ENCODE assay signal across 8 mouse cellular contexts in the genomic region with DNA sequence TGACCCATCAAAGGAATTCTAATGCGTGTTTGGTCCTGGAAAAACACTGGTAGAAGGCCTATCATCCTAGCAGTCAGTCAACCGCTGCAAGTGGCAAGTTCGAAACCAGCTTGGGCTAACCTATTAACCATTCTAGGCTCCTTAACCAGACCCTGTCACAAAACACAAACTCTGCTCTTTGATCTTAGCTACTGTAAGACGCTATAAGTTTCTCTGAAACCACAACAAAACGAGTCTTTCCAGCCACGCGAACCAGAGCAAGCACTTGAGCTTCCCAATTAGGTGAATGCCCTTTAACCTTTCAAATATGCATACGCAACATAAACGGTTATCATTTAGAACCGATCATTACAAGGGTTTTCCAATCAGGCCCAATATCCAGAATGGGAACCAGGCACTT. TPM values are rescaled to one million over a fixed set of nuclear protein-coding genes. Genes with fewer than 3 reads are reported as not detected.
A peak's percentile ranks its signal among the peaks of the same experiment; 100 is the strongest.
DNase-seq lines count a peak whose midpoint lies in the region; ATAC-seq and TF ChIP-seq lines count a peak whose summit lies in the region.

No protein-coding gene starts in this region.

- 53% methylated on average over 10 of the region's 10 CpGs for WGBS in heart, embryonic 13.5 days
- WGBS in hindbrain, embryonic 11.5 days: 68% methylated on average over 10 of the region's 10 CpGs
- 63% methylated on average over 10 of the region's 10 CpGs for WGBS in midbrain, embryonic 12.5 days

- no peak for DNase-seq in heart, adult 8-10 months (ENCODE audit: low spot score)
- DNase-seq in MEL (ENCODE audit: low read depth, low spot score): no peak
- DNase-seq in hindbrain, embryonic 11.5 days (ENCODE audit: low spot score): no peak
- DNase-seq in embryo, embryonic 9.5 days (ENCODE audit: extremely low spot score): no peak
- DNase-seq in spleen, postnatal 10 days (ENCODE audit: low spot score in 2 of 2): no peak

- H3K36me3 ChIP-seq in heart, embryonic 13.5 days: peaks cover 45% of the 10 kb centered on the region
- peaks cover 0 to 26% of the 10 kb centered on the region in 2 experiments; a peak in 2 of 4 replicates for H3K36me3 ChIP-seq in MEL (ENCODE audit: control insufficient read depth in 1 of 2, insufficient read depth in 2 of 2, low read length in 2 of 2)
- no peaks in the 10 kb centered on the region for H3K36me3 ChIP-seq in hindbrain, embryonic 11.5 days (ENCODE audit: control insufficient read depth, insufficient read depth, low read length)
- H3K36me3 ChIP-seq in midbrain, embryonic 12.5 days: no peaks in the 10 kb centered on the region

- peaks cover 74% of the 10 kb centered on the region for H3K4me1 ChIP-seq in heart, embryonic 13.5 days
- peaks cover 10 to 26% of the 10 kb centered on the region in 2 experiments for H3K4me1 ChIP-seq in MEL (ENCODE audit: control insufficient read depth in 1 of 2, insufficient read depth in 2 of 2, low read length in 2 of 2)
- 0 out of 2 replicates have a peak, but pooled peaks cover 3% of the 10 kb centered on the region for H3K4me1 ChIP-seq in hindbrain, embryonic 11.5 days (replicated peaks; ENCODE audit: control insufficient read depth, insufficient read depth, low read length)
- H3K4me1 ChIP-seq in midbrain, embryonic 12.5 days: peaks cover 22% of the 10 kb centered on the region; the same call in 1 of the 2 replicates

- no peak for ATAC-seq in heart, embryonic 13.5 days (ENCODE audit: extremely low read depth, insufficient number of reproducible peaks, low FRiP score, low TSS enrichment)
- no peak; the same call in 1 of the 2 replicates for ATAC-seq in hindbrain, embryonic 11.5 days (ENCODE audit: low FRiP score)
- ATAC-seq in midbrain, embryonic 12.5 days (ENCODE audit: low FRiP score, low read depth): no peak
- no peak for ATAC-seq in granulocyte monocyte progenitor cell, adult 5-6 weeks (replicated peaks; ENCODE audit: poor library complexity, severe bottlenecking)

- no peaks in the 10 kb centered on the region for H3K27me3 ChIP-seq in heart, embryonic 13.5 days (replicated peaks)
- no peaks in the 10 kb centered on the region for H3K27me3 ChIP-seq in MEL (ENCODE audit: control insufficient read depth in 1 of 2, insufficient read depth in 2 of 2, low read length in 2 of 2)
- no peaks in the 10 kb centered on the region for H3K27me3 ChIP-seq in hindbrain, embryonic 11.5 days (ENCODE audit: control insufficient read depth, insufficient read depth, low read length)
- no peaks in the 10 kb centered on the region; the same call in 1 of the 2 replicates for H3K27me3 ChIP-seq in midbrain, embryonic 12.5 days

- no peak for TF ChIP-seq POLR2A in MEL (IDR thresholded peaks at IDR 0.05; ENCODE audit: control insufficient read depth in 1 of 2, insufficient read depth in 1 of 2, low read depth in 1 of 2, low read length in 2 of 2, poor library complexity in 1 of 2)

- peak overlapping the region; percentile 99 for H3K27ac ChIP-seq in heart, embryonic 13.5 days (replicated peaks)
- peak overlapping the region; percentile 80 for H3K27ac ChIP-seq in MEL (ENCODE audit: control insufficient read depth, low read depth, low read length)
- H3K27ac ChIP-seq in hindbrain, embryonic 11.5 days (ENCODE audit: low read depth, low read length): 0 out of 2 replicates have a peak overlapping the region, but pooled peaks have one; percentile 93
- H3K27ac ChIP-seq in midbrain, embryonic 12.5 days (replicated peaks): peak overlapping the region; percentile 94

- TF ChIP-seq RAD21 in MEL (IDR thresholded peaks at IDR 0.05; ENCODE audit: low read depth, low read length): no peak

- peak overlapping the region; percentile 84 for H3K4me2 ChIP-seq in heart, embryonic 13.5 days
- peak overlapping the region; percentile 74; the same call in 1 of the 2 replicates for H3K4me2 ChIP-seq in hindbrain, embryonic 11.5 days (replicated peaks; ENCODE audit: low read depth, low read length)
- H3K4me2 ChIP-seq in midbrain, embryonic 12.5 days (replicated peaks): peak overlapping the region; percentile 67

- peak overlapping the region; percentile 86 for H3K4me3 ChIP-seq in heart, embryonic 13.5 days
- H3K4me3 ChIP-seq in MEL (ENCODE audit: control insufficient read depth in 1 of 2, insufficient read depth in 1 of 2, low read depth in 2 of 2, low read length in 2 of 2): peak overlapping the region; percentile 77 to 92
- peak overlapping the region; percentile 77 for H3K4me3 ChIP-seq in hindbrain, embryonic 11.5 days (ENCODE audit: low read depth, low read length)
- peak overlapping the region; percentile 82 for H3K4me3 ChIP-seq in midbrain, embryonic 12.5 days

- H3K79me2 ChIP-seq in MEL (ENCODE audit: control insufficient read depth, insufficient read depth, low read length, poor library complexity): peaks cover 18% of the 10 kb centered on the region

- H3K9ac ChIP-seq in heart, embryonic 13.5 days: peak overlapping the region; percentile 99
- peak overlapping the region; percentile 84 for H3K9ac ChIP-seq in MEL (ENCODE audit: control insufficient read depth, low read depth, low read length, poor library complexity, severe bottlenecking)
- H3K9ac ChIP-seq in hindbrain, embryonic 11.5 days (ENCODE audit: low read depth, low read length): peak overlapping the region; percentile 92
- H3K9ac ChIP-seq in midbrain, embryonic 12.5 days (replicated peaks): no peak overlapping the region

- H3K9me3 ChIP-seq in heart, embryonic 13.5 days: no peaks in the 10 kb centered on the region
- no peaks in the 10 kb centered on the region for H3K9me3 ChIP-seq in MEL (replicated peaks; ENCODE audit: insufficient read depth, low read length)
- no peaks in the 10 kb centered on the region for H3K9me3 ChIP-seq in hindbrain, embryonic 11.5 days (ENCODE audit: control insufficient read depth, low read length)
- no peaks in the 10 kb centered on the region for H3K9me3 ChIP-seq in midbrain, embryonic 12.5 days

- no peak for TF ChIP-seq EP300 in MEL (IDR thresholded peaks at IDR 0.05; ENCODE audit: low read depth in 1 of 2, low read length in 2 of 2)

- TF ChIP-seq CTCF in MEL (IDR thresholded peaks at IDR 0.05 in 2 of 3, conservative IDR thresholded peaks at IDR 0.05 in 1 of 3; ENCODE audit: control insufficient read depth in 1 of 3, insufficient read depth in 1 of 3, low read depth in 2 of 3, low read length in 3 of 3, poor library complexity in 1 of 3, severe bottlenecking in 1 of 3): no peak

TF ChIP-seq in MEL, 35 proteins besides CTCF, POLR2A, EP300 and RAD21:
- TF ChIP-seq POLR2AphosphoS5 (IDR thresholded peaks at IDR 0.05; ENCODE audit: borderline replicate concordance, low read depth, low read length) (no peak), USF1 (IDR thresholded peaks at IDR 0.05; ENCODE audit: low read depth, low read length) (no peak), TBP (IDR thresholded peaks at IDR 0.05; ENCODE audit: low read depth, low read length) (no peak; the same call in 1 of the 2 replicates), RCOR1 (IDR thresholded peaks at IDR 0.05; ENCODE audit: low read depth, low read length) (no peak), MXI1 (IDR thresholded peaks at IDR 0.05; ENCODE audit: low read depth, low read length) (peak; percentile 30; the same call in 1 of the 2 replicates), POLR2AphosphoS2 (IDR thresholded peaks at IDR 0.05; ENCODE audit: low read length) (no peak), SIN3A (IDR thresholded peaks at IDR 0.05; ENCODE audit: low read length) (0 out of 2 replicates have a peak, but pooled peaks have one; percentile 3), ZNF384 (IDR thresholded peaks at IDR 0.05; ENCODE audit: low read depth, low read length) (no peak), UBTF (IDR thresholded peaks at IDR 0.05; ENCODE audit: borderline replicate concordance, insufficient read depth, low read depth, low read length) (no peak), CHD1 (IDR thresholded peaks at IDR 0.05; ENCODE audit: low read depth, low read length) (0 out of 2 replicates have a peak, but pooled peaks have one; percentile 57), CHD2 (IDR thresholded peaks at IDR 0.05; ENCODE audit: low read length) (no peak), MAFK (IDR thresholded peaks at IDR 0.05; ENCODE audit: borderline replicate concordance, low read depth, low read length) (no peak), GABPA (IDR thresholded peaks at IDR 0.05; ENCODE audit: low read depth, low read length) (no peak), USF2 (IDR thresholded peaks at IDR 0.05; ENCODE audit: borderline replicate concordance in 1 of 2, insufficient read depth in 1 of 2, low read depth in 1 of 2, low read length in 2 of 2) (no peak), MYB (IDR thresholded peaks at IDR 0.05; ENCODE audit: low read depth, low read length) (no peak), GATA1 (IDR thresholded peaks at IDR 0.05; ENCODE audit: low read depth, low read length) (no peak), KAT2A (conservative IDR thresholded peaks at IDR 0.05; ENCODE audit: low read depth, low read length) (no peak), ZKSCAN1 (IDR thresholded peaks at IDR 0.05; ENCODE audit: low read depth, low read length) (no peak), HCFC1 (IDR thresholded peaks at IDR 0.05; ENCODE audit: low read depth, low read length) (no peak), TCF12 (IDR thresholded peaks at IDR 0.05; ENCODE audit: low read depth, low read length) (no peak)

RNA-seq across cellular contexts. Expression of a gene that starts 33.7 kb away (rescaled TPM):
- 27.1 and 31.3 TPM in 2 replicates for polyA plus RNA-seq in heart, embryonic 13.5 days (2015; fragmentation: Nextera tagmentation; extraction: Ambion mirVana)
- total RNA-seq in heart, adult 8-10 months (2022): 10 to 100 TPM; 38.8 to 42.4 (median 40.8) TPM
- 10.9 TPM in 2 replicates for total RNA-seq in MEL (2012; rRNA removed)
- polyA plus RNA-seq in MEL (2012; ENCODE audit: insufficient read depth in 1 of 2, insufficient read length in 2 of 2, low read depth in 1 of 2, low replicate concordance in 2 of 2, missing spikeins in 1 of 2): 10 to 100 TPM; 12.2 to 65.0 TPM
- polyA plus RNA-seq in hindbrain, embryonic 11.5 days (2014; fragmentation: Nextera tagmentation; extraction: Ambion mirVana): 11.1 and 14.3 TPM in 2 replicates
- 17.7 and 19.4 TPM in 2 replicates for polyA plus RNA-seq in midbrain, embryonic 12.5 days (2016; fragmentation: Nextera tagmentation; extraction: Ambion mirVana)
- 15.9 and 19.1 TPM in 2 replicates for total RNA-seq in granulocyte monocyte progenitor cell, adult 5-6 weeks (2014; fragmentation: Nextera tagmentation)
- 28.0 and 29.0 TPM in 2 replicates for total RNA-seq in granulocyte monocyte progenitor cell, adult 5-6 weeks (2017)
